Mouse (Mus musculus) kidney, adult 2 months (tissue): ENCODE results near the gene Zfp101.

Source experiments
- CTCF ChIP-seq: fragments of 200-500 bp; conservative IDR thresholded peaks from 2 replicates; pipeline ENCODE4 v1.5.1; 2011; ENCODE audit warnings: low read depth, mild to moderate bottlenecking, control low read depth, low read length, moderate library complexity, mixed read lengths; ENCODE audit not compliant: insufficient read depth, insufficient read length
- POLR2A ChIP-seq: fragments of 200-500 bp; IDR thresholded peaks from one replicate; pipeline ENCODE4 v1.6.1; 2011; ENCODE audit warnings: low read depth, low read length, control low read depth

DNA sequence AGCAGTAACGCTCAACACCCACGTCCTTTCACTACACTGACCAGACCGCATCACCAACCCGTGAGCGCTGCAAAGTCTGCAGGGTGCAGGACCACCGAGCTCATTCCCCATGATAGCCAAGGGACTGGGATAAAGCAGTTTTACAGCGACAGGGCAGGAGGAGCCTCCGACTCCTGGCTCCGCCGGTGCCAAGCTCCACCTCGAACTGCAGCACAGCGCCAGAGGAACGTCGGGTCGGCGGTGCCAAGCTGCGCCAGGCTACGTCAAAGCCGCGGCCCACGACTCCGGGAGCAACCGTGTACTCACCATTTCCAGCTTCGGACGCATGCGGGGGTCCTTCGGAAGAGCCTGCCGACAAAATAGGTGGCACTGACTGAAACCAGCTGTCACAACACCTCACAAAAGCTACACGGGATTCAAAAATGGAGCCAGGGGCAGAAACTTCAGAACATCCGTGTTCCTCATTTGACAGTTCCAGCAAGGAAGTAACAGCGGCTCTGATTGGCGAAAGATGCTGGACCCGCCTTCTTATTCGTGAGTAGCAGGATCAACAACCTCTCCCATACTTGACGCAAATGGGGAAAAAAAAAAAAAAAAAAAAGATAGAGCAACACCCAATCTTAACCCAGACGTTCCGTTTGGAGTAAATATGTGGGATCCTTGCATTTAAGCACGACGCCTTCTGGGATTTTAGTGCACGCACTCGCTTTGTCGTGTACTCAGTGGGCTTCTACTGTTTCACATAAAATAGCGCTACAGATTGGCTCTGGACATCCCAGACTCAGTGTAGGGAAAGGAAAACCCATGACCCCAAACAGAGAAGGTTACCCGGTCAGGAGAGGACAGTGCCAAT lies at the start of gene Zfp101:
- TF ChIP-seq POLR2A (peak; percentile 20), CTCF (no peak)
